Mouse (Mus musculus): ENCODE measurements at regions not wholly inside any gene's neighbourhood (a gene's known extent, or its start where the extent isn't known, plus 50 kb on each side); places are given as distances from the start of the nearest gene placed in this dataset.

GRCm38 (mm10) chr9:90683319-90683718 is 412.7 kb upstream of the Tbc1d2b start:
- no peak for ATAC-seq (ENCODE audit: insufficient number of reproducible peaks, low FRiP score, low TSS enrichment)

- ATAC-seq (ENCODE audit: insufficient number of reproducible peaks, low FRiP score, low TSS enrichment), result no peak
Measured at GRCm38 (mm10) chr9:90690066-90690465, 419.5 kb upstream of the Tbc1d2b start.

- ATAC-seq (ENCODE audit: insufficient number of reproducible peaks, low FRiP score, low TSS enrichment), result no peak
Measured at GRCm38 (mm10) chr9:90691137-90691536, 420.5 kb upstream of the Tbc1d2b start.

GRCm38 (mm10) chr9:90691676-90692661 is 421.4 kb upstream of the Tbc1d2b start:
- no peak for ATAC-seq (ENCODE audit: insufficient number of reproducible peaks, low FRiP score, low TSS enrichment)

- peak; percentile 43; the same call in 1 of the 2 replicates for ATAC-seq (ENCODE audit: insufficient number of reproducible peaks, low FRiP score, low TSS enrichment)
Measured at GRCm38 (mm10) chr9:90693031-90693671, 422.5 kb upstream of the Tbc1d2b start.

- no peak for ATAC-seq (ENCODE audit: insufficient number of reproducible peaks, low FRiP score, low TSS enrichment)
Measured at GRCm38 (mm10) chr9:90694051-90694645, 423.5 kb upstream of the Tbc1d2b start.

- ATAC-seq (ENCODE audit: insufficient number of reproducible peaks, low FRiP score, low TSS enrichment), result no peak
Measured at GRCm38 (mm10) chr9:90695693-90696092, 425.1 kb upstream of the Tbc1d2b start.

- ATAC-seq (ENCODE audit: insufficient number of reproducible peaks, low FRiP score, low TSS enrichment), result no peak
Measured at GRCm38 (mm10) chr9:90697279-90698000, 426.8 kb upstream of the Tbc1d2b start.

- no peak for ATAC-seq (ENCODE audit: insufficient number of reproducible peaks, low FRiP score, low TSS enrichment)
Measured at GRCm38 (mm10) chr9:90698439-90698838, 427.8 kb upstream of the Tbc1d2b start.

GRCm38 (mm10) chr9:90699064-90699463 is 428.5 kb upstream of the Tbc1d2b start:
- peak; percentile 74 for ATAC-seq (ENCODE audit: insufficient number of reproducible peaks, low FRiP score, low TSS enrichment)

GRCm38 (mm10) chr9:90700236-90701179 is 429.9 kb upstream of the Tbc1d2b start:
- ATAC-seq (ENCODE audit: insufficient number of reproducible peaks, low FRiP score, low TSS enrichment), result peak; percentile 74

GRCm38 (mm10) chr9:90701180-90701765 is 430.7 kb upstream of the Tbc1d2b start:
- no peak for ATAC-seq (ENCODE audit: insufficient number of reproducible peaks, low FRiP score, low TSS enrichment)

- no peak for ATAC-seq (ENCODE audit: insufficient number of reproducible peaks, low FRiP score, low TSS enrichment)
Measured at GRCm38 (mm10) chr9:90713685-90714084, 443.1 kb upstream of the Tbc1d2b start.

GRCm38 (mm10) chr9:90731450-90731849 is 460.8 kb upstream of the Tbc1d2b start:
- ATAC-seq (ENCODE audit: insufficient number of reproducible peaks, low FRiP score, low TSS enrichment), result no peak

- no peak for ATAC-seq (ENCODE audit: insufficient number of reproducible peaks, low FRiP score, low TSS enrichment)
Measured at GRCm38 (mm10) chr9:90757175-90757574, 486.6 kb upstream of the Tbc1d2b start.

GRCm38 (mm10) chr9:90774296-90774695 is 503.7 kb upstream of the Tbc1d2b start:
- no peak for ATAC-seq (ENCODE audit: insufficient number of reproducible peaks, low FRiP score, low TSS enrichment)

- no peak for ATAC-seq (ENCODE audit: insufficient number of reproducible peaks, low FRiP score, low TSS enrichment)
Measured at GRCm38 (mm10) chr9:90789545-90789944, 518.9 kb upstream of the Tbc1d2b start.

- ATAC-seq (ENCODE audit: insufficient number of reproducible peaks, low FRiP score, low TSS enrichment), result no peak
Measured at GRCm38 (mm10) chr9:90791871-90792270, 521.3 kb upstream of the Tbc1d2b start.

GRCm38 (mm10) chr9:90816844-90817243 is 545.4 kb upstream of the Zic4 start:
- no peak for ATAC-seq (ENCODE audit: insufficient number of reproducible peaks, low FRiP score, low TSS enrichment)

Data from cerebellum, adult (tissue).